Mouse (Mus musculus) liver, embryonic 16.5 days (tissue): Measurements from ENCODE around the gene Hmgcr. TPM values are rescaled to one million over a fixed set of nuclear protein-coding genes. Genes with fewer than 3 reads are reported as not detected.

Experiments used
- ATAC-seq: fragments of 200-750 bp; cut with Nextera tagmentation; 2 replicates; pipeline ENCODE4 v1.8.0; 2017; ENCODE audit warnings: low read depth, mild to moderate bottlenecking, moderate number of reproducible peaks, moderate library complexity
- H3K27ac ChIP-seq: fragments of 300-500 bp; sonication (generic); 2 replicates; pipeline ENCODE4 v1.5.1; 2014; ENCODE audit warnings: mild to moderate bottlenecking, low read length
- H3K27me3 ChIP-seq: fragments of 300-500 bp; sonication (generic); 2 replicates; pipeline ENCODE4 v1.6.1; 2014; ENCODE audit warnings: low read depth, low read length, mixed read lengths; ENCODE audit not compliant: control insufficient read depth, insufficient read depth
- H3K36me3 ChIP-seq: fragments of 300-500 bp; sonication (generic); 2 replicates; pipeline ENCODE4 v1.6.1; 2014; ENCODE audit warnings: mild to moderate bottlenecking; ENCODE audit not compliant: control insufficient read depth, insufficient read depth
- H3K4me1 ChIP-seq: fragments of 300-500 bp; sonication (generic); 2 replicates; pipeline ENCODE4 v1.6.1; 2014; ENCODE audit warnings: low read depth, low read length, mixed read lengths; ENCODE audit not compliant: control insufficient read depth
- H3K4me2 ChIP-seq: fragments of 300-500 bp; sonication (generic); 2 replicates; pipeline ENCODE4 v1.6.1; 2014; ENCODE audit warnings: low read depth, low read length, mixed read lengths
- H3K4me3 ChIP-seq: fragments of 300-500 bp; sonication (generic); 2 replicates; pipeline ENCODE4 v1.5.1; 2014; ENCODE audit warnings: low read depth, mild to moderate bottlenecking, low read length
- H3K9ac ChIP-seq: fragments of 300-500 bp; sonication (generic); 2 replicates; pipeline ENCODE4 v1.6.1; 2014; ENCODE audit warnings: low read depth, low read length
- H3K9me3 ChIP-seq: fragments of 300-500 bp; sonication (generic); replicated peaks from 2 replicates; pipeline ENCODE4 v1.6.1; 2016; ENCODE audit warnings: low read length; ENCODE audit not compliant: control insufficient read depth
- WGBS: fragments of 180-500 bp; shearing (Covaris S2); extraction: QIAGEN DNeasy Blood & Tissue Kit; methylation state at CpG from one replicate; pipeline ENCODE4 v1.1.7; 2014; ENCODE audit not compliant: insufficient replicate concordance; 5-methylcytosine and 5-hydroxymethylcytosine counted together
- polyA plus RNA-seq: library from polyadenylated mRNA; unstranded; fragments of >200 nt; fragmentation: Nextera tagmentation; extraction: Ambion mirVana; gene quantifications from 2 replicates; pipeline ENCODE4 v1.2.1, GENCODE M21; 2015

Hmgcr gene
- polyA plus RNA-seq, 1 experiment from 2014 or later, result 98.2 TPM

- Histone ChIP-seq H3K9me3 (no peaks in the 10 kb centered on the region), H3K4me2 (no peak overlapping the region), H3K36me3 (no peaks in the 10 kb centered on the region), H3K4me1 (no peaks in the 10 kb centered on the region), H3K27me3 (no peaks in the 10 kb centered on the region), H3K4me3 (no peak overlapping the region), H3K27ac (no peak overlapping the region), H3K9ac (no peak overlapping the region)
- 72% methylated on average over 5 of the region's 5 CpGs for WGBS
- ATAC-seq, result no peak
Measured at GRCm38 (mm10) chr13:96689901-96690300, 19.2 kb upstream of the Hmgcr start.

- Histone ChIP-seq H3K4me2 (no peak overlapping the region), H3K27ac (no peak overlapping the region), H3K9ac (no peak overlapping the region), H3K4me1 (no peaks in the 10 kb centered on the region), H3K36me3 (no peaks in the 10 kb centered on the region), H3K9me3 (no peaks in the 10 kb centered on the region), H3K27me3 (no peaks in the 10 kb centered on the region), H3K4me3 (no peak overlapping the region)
- ATAC-seq, result no peak
- WGBS, result 79% methylated on average over 9 of the region's 9 CpGs
Measured at GRCm38 (mm10) chr13:96687261-96687660, 16.5 kb upstream of the Hmgcr start.

- H3K4me2 ChIP-seq, result no peak overlapping the region
- H3K36me3 ChIP-seq, result no peaks in the 10 kb centered on the region
- H3K9ac ChIP-seq, result no peak overlapping the region
- no peaks in the 10 kb centered on the region for H3K9me3 ChIP-seq
- no peak for ATAC-seq
- 57% methylated on average over 5 of the region's 5 CpGs for WGBS
- no peak overlapping the region for H3K4me3 ChIP-seq
- no peak overlapping the region for H3K27ac ChIP-seq
- no peaks in the 10 kb centered on the region for H3K4me1 ChIP-seq
- H3K27me3 ChIP-seq, result no peaks in the 10 kb centered on the region
Measured at GRCm38 (mm10) chr13:96684779-96685178, 14.0 kb upstream of the Hmgcr start.

DNA sequence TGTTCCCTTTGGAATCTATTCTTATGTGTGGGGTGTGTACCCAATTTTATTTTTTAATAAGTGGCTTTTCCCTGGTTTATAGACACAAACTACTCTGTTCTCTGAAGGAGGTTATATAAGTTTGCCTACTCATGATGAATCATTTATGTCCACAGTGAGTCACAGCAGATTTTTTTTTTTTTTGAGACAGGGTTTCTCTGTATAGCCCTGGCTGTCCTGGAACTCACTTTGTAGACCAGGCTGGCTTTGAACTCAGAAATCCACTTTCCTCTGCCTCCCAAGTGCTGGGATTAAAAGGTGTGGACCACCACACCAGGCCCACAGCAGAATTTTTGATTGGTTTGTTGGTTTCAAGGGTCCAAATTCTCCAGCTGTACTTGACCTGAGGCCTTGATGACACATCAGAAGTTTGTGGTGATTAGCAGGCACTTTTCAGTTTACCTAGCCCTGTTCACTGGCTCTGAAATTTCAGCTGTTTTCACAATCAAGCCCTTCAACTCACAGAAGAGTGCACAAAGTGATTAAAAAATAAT is 10.4 kb upstream of the Hmgcr start:
- H3K27ac ChIP-seq, result no peak overlapping the region
- no peak overlapping the region for H3K9ac ChIP-seq
- H3K9me3 ChIP-seq, result no peaks in the 10 kb centered on the region
- no peak for ATAC-seq
- H3K4me3 ChIP-seq, result no peak overlapping the region
- H3K4me2 ChIP-seq, result no peak overlapping the region
- no peaks in the 10 kb centered on the region for H3K27me3 ChIP-seq
- H3K4me1 ChIP-seq, result no peaks in the 10 kb centered on the region
- H3K36me3 ChIP-seq, result no peaks in the 10 kb centered on the region

GRCm38 (mm10) chr13:96680163-96681087 is 9.7 kb upstream of the Hmgcr start:
- Histone ChIP-seq H3K27ac (no peak overlapping the region), H3K27me3 (no peaks in the 10 kb centered on the region), H3K4me2 (no peak overlapping the region), H3K36me3 (no peaks in the 10 kb centered on the region), H3K4me3 (no peak overlapping the region), H3K9ac (no peak overlapping the region), H3K4me1 (no peaks in the 10 kb centered on the region), H3K9me3 (no peaks in the 10 kb centered on the region)
- 61% methylated on average over 9 of the region's 9 CpGs for WGBS
- ATAC-seq, result no peak

DNA sequence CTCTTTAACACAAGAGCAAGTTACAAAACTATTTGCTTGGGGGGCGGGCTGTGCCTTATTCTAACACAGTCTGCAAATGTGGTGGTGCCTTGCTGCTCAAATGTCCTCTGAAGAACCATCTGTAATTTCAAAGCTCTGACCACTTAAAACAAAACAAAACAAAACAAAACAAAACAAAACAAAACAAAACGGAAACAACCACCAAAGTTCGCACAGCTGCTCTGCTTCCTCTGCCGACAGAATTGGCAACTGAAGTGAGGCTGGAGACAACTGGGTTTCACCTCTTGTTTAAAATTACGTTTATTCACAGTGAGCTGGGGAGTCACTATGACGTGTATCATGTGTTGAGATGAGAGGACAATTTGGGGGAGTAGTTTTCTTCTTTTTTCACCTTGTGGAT is 7.9 kb upstream of the Hmgcr start:
- H3K36me3 ChIP-seq, result no peaks in the 10 kb centered on the region
- no peaks in the 10 kb centered on the region for H3K9me3 ChIP-seq
- no peak for ATAC-seq
- H3K27ac ChIP-seq, result no peak overlapping the region
- 55% methylated on average over 6 of the region's 6 CpGs for WGBS
- no peak overlapping the region for H3K9ac ChIP-seq
- H3K4me3 ChIP-seq, result no peak overlapping the region
- H3K27me3 ChIP-seq, result no peaks in the 10 kb centered on the region
- H3K4me2 ChIP-seq, result no peak overlapping the region
- no peaks in the 10 kb centered on the region for H3K4me1 ChIP-seq

DNA sequence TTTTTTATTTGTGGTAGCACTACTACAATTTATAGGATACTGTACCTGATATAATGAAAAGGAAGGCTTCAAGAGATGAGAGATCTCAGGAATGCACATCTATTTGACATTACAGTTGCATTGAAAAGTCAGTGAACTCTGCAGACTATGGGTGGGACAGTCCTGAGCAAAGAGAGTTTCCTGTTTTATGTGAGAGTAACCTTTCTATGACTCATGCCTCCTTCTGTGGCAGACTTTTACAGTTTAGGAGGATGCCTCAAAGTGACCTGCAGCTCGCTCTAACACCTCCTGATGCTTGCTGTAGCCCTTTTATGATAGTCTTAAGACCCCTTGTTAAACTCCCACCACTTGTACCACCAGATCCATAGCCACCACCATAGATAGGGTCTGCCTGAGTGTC is 6.3 kb upstream of the Hmgcr start:
- Histone ChIP-seq H3K27me3 (no peaks in the 10 kb centered on the region), H3K9ac (no peak overlapping the region), H3K27ac (no peak overlapping the region), H3K36me3 (no peaks in the 10 kb centered on the region), H3K9me3 (no peaks in the 10 kb centered on the region), H3K4me3 (no peak overlapping the region), H3K4me1 (peaks cover 5% of the 10 kb centered on the region), H3K4me2 (no peak overlapping the region)
- ATAC-seq, result no peak
- 63% methylated on average over 1 of the region's 1 CpGs for WGBS

- H3K36me3 ChIP-seq, result no peaks in the 10 kb centered on the region
- H3K27ac ChIP-seq, result no peak overlapping the region
- H3K4me3 ChIP-seq, result no peak overlapping the region
- H3K9ac ChIP-seq, result no peak overlapping the region
- H3K4me1 ChIP-seq, result peaks cover 15% of the 10 kb centered on the region
- no peaks in the 10 kb centered on the region for H3K27me3 ChIP-seq
- no peaks in the 10 kb centered on the region for H3K9me3 ChIP-seq
- no peak for ATAC-seq
- no peak overlapping the region for H3K4me2 ChIP-seq
- WGBS, result 64% methylated on average over 6 of the region's 6 CpGs
Measured at GRCm38 (mm10) chr13:96675756-96676155, 5.0 kb upstream of the Hmgcr start.

- 0 out of 2 replicates have a peak overlapping the region, but pooled peaks have one; percentile 3 for H3K27ac ChIP-seq
- no peaks in the 10 kb centered on the region for H3K36me3 ChIP-seq
- H3K9ac ChIP-seq, result no peak overlapping the region
Measured at GRCm38 (mm10) chr13:96673817-96674216, 3.1 kb upstream of the Hmgcr start.

More at GRCm38 (mm10) chr13:96673817-96674216, 3.1 kb upstream of the Hmgcr start:
- no peak overlapping the region for H3K4me3 ChIP-seq
- 68% methylated on average over 7 of the region's 7 CpGs for WGBS
- H3K27me3 ChIP-seq, result no peaks in the 10 kb centered on the region
- H3K4me1 ChIP-seq, result peaks cover 22% of the 10 kb centered on the region
- ATAC-seq, result no peak
- no peak overlapping the region for H3K4me2 ChIP-seq
- H3K9me3 ChIP-seq, result no peaks in the 10 kb centered on the region
